Comparison of ENCODE assay signal across 19 mouse cellular contexts in the genomic region with DNA sequence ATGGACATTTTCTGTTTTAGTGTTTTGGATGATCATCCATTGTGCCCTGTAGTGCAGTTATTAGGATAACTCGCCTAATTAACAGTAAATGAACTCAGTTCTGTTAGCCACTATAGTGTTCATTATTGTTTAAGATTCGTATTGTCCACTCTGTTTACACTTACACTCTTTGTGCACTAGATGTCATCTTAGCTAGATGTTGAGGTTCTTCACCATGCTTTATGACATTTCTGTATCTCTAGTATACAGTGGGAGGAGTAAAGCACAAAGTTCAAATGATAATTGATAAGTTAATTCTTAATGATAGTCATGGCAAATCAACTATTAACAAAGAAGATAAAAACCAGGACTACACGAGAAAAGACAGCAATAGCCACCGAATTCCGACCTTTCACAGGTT.
"Had no signal": no experiment of that assay in that cellular context is flagged by ENCODE, and none has a peak within 500 bp of the region (broad histone marks: within the 10 kb centered on the region; RNA-seq: fewer than 3 reads in every experiment).

No protein-coding gene starts in this region.

- H3K9me3 ChIP-seq: lung, embryonic 15.5 days; megakaryocyte, embryonic 14.5 days; midbrain, embryonic 13.5 days; midbrain, embryonic 15.5 days; neural tube, embryonic 12.5 days had no signal

- DNase-seq: lung, adult 2 months; lung, postnatal 14 days; lung, postnatal 36 days; retina, postnatal 1 day; right cerebral cortex, adult 18-20 months; right cerebral cortex, postnatal 25 days; right cerebral cortex, postnatal 4 days; spleen, adult 18-20 months; thymus, adult 2 months; thymus, postnatal 25 days; thymus, postnatal 4 days had no signal

- H3K4me3 ChIP-seq: lung, embryonic 15.5 days; megakaryocyte, embryonic 14.5 days; midbrain, embryonic 13.5 days; midbrain, embryonic 15.5 days; neural tube, embryonic 12.5 days had no signal

- H3K9ac ChIP-seq: lung, embryonic 15.5 days; midbrain, embryonic 13.5 days; midbrain, embryonic 15.5 days; neural tube, embryonic 12.5 days had no signal

- H3K27me3 ChIP-seq: lung, embryonic 15.5 days; megakaryocyte, embryonic 14.5 days; midbrain, embryonic 13.5 days; midbrain, embryonic 15.5 days; neural tube, embryonic 12.5 days had no signal

- H3K36me3 ChIP-seq: lung, embryonic 15.5 days; midbrain, embryonic 13.5 days; midbrain, embryonic 15.5 days; neural tube, embryonic 12.5 days had no signal

- H3K27ac ChIP-seq: lung, embryonic 15.5 days; macrophage; midbrain, embryonic 13.5 days; midbrain, embryonic 15.5 days; neural tube, embryonic 12.5 days had no signal

- H3K4me1 ChIP-seq: lung, embryonic 15.5 days; megakaryocyte, embryonic 14.5 days; midbrain, embryonic 13.5 days; midbrain, embryonic 15.5 days; neural tube, embryonic 12.5 days had no signal

- ATAC-seq: lung, postnatal 0 days; midbrain, embryonic 13.5 days; midbrain, embryonic 15.5 days had no signal

- H3K4me2 ChIP-seq: lung, embryonic 15.5 days; midbrain, embryonic 11.5 days; midbrain, embryonic 13.5 days; midbrain, embryonic 15.5 days; neural tube, embryonic 12.5 days had no signal
